Mouse (Mus musculus) cerebellum, adult 9-11 months (tissue): ENCODE measurements around the gene Gpr137.
A peak's percentile ranks its signal among the peaks of the same experiment; 100 is the strongest.

ENCODE experiments used
- DNase-seq: peaks from one replicate; pipeline ENCODE4 v3.0.0; 2022

The Gpr137 gene

GRCm38 (mm10) chr19:6940396-6941351, 1.6 kb downstream of the Gpr137 start:
- peak; percentile 77 for DNase-seq

- DNase-seq = peak; percentile 67
These were observed 2.9 kb downstream of the Gpr137 start for GRCm38 (mm10) chr19:6939106-6940002.

GRCm38 (mm10) chr19:6937541-6938465, 4.5 kb downstream of the Gpr137 start:
- peak; percentile 85 for DNase-seq

GRCm38 (mm10) chr19:6936299-6936698, 6.0 kb downstream of the Gpr137 start:
- DNase-seq = peak; percentile 64

- peak; percentile 62 for DNase-seq
These were observed 7.9 kb downstream of the Gpr137 start, which contains the start of gene Kcnk4 for GRCm38 (mm10) chr19:6934195-6934977. Kcnk4 (minus strand) TSS chr19:6934515.

GRCm38 (mm10) chr19:6933436-6934194, 8.7 kb downstream of the Gpr137 start:
- peak; percentile 82 for DNase-seq

GRCm38 (mm10) chr19:6933102-6933435, 9.2 kb downstream of the Gpr137 start:
- DNase-seq = no peak

GRCm38 (mm10) chr19:6932018-6932417, 10.3 kb downstream of the Gpr137 start:
- no peak for DNase-seq

- peak; percentile 67 for DNase-seq
These were observed 11.3 kb downstream of the Gpr137 start for GRCm38 (mm10) chr19:6931002-6931401.

- DNase-seq = peak; percentile 43
These were observed 14.2 kb downstream of the Gpr137 start for GRCm38 (mm10) chr19:6928080-6928479.

GRCm38 (mm10) chr19:6926559-6927255, 15.6 kb downstream of the Gpr137 start:
- DNase-seq = peak; percentile 64

GRCm38 (mm10) chr19:6925611-6926329, 16.5 kb downstream of the Gpr137 start:
- DNase-seq = peak; percentile 60

- no peak for DNase-seq
These were observed 17.0 kb downstream of the Gpr137 start, which contains the start of gene Catsperz for GRCm38 (mm10) chr19:6925307-6925573. Catsperz (minus strand) TSS chr19:6925380.

- peak; percentile 87 for DNase-seq
These were observed 17.6 kb downstream of the Gpr137 start for GRCm38 (mm10) chr19:6924461-6925306.

- peak; percentile 57 for DNase-seq
These were observed 19.2 kb downstream of the Gpr137 start for GRCm38 (mm10) chr19:6922901-6923735.

- DNase-seq = peak; percentile 100
These were observed 20.4 kb downstream of the Gpr137 start, which contains the start of gene Esrra for GRCm38 (mm10) chr19:6921647-6922567. Esrra (minus strand) TSS chr19:6921813.
